Mouse (Mus musculus): ENCODE measurements around the gene Dpf3. TPM values are rescaled to one million over a fixed set of nuclear protein-coding genes. Genes with fewer than 3 reads are reported as not detected.

Dpf3 gene
- polyA plus RNA-seq, 1 experiment from 2014 or later: 1.4 TPM

DNA sequence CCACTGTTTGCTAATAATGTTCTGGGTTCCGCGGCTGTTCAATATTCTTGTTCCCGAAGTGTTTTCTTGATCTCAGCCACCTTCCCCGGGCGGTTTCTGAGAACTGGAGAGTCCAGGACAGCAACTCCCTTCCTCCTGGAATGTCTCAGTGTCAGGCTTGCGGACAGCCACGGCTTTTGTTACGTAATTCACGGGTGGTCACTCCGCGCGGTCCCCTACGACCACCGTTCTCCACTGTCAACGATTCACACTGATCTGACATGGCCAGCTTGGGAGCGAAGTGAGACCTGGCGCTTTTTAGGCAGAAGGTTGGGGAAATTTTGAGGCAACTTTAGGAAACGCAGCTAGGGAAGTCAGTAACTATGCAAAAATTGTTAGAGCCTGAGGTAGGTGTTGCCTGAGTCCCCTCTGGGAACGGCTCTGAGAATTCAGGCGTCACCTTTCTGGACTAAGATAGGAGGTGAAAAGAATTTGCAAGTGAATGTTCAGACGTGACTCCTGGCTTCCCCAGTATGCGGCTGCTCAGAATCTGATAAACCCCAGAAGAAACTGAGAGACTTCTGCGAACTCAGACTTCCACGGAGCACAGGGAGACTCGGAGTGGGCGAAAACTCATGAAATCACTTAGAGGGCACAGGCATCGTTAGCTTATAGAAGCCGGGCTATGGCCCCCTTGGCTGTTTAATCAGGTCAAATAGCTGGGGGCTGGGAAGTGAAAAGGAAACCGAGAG, 860 bp upstream of the Dpf3 start:
- H3K4me3 ChIP-seq (ENCODE audit: low read depth, low read length): peak overlapping the region; percentile 71
- no peaks in the 10 kb centered on the region for H3K9me3 ChIP-seq (ENCODE audit: low read length)
- DNase-seq (ENCODE audit: low spot score) (peak; percentile 21), ATAC-seq (peak; percentile 12; the same call in 1 of the 2 replicates)
- TF ChIP-seq CTCF (IDR thresholded peaks at IDR 0.05) (no peak), EP300 (IDR thresholded peaks at IDR 0.05) (no peak)
- peak overlapping the region; percentile 100 for H3K4me2 ChIP-seq (replicated peaks; ENCODE audit: low read depth, low read length)
- no peak overlapping the region for H3K27ac ChIP-seq (ENCODE audit: low read length)
- under 1% methylated on average over 29 of the region's 29 CpGs for whole genome bisulfite sequencing
- peaks cover 10% of the 10 kb centered on the region; the same call in 1 of the 2 replicates for H3K27me3 ChIP-seq (replicated peaks; ENCODE audit: insufficient read depth, low read length)
- H3K36me3 ChIP-seq (ENCODE audit: insufficient read depth, low read length): no peaks in the 10 kb centered on the region
- peaks cover 9% of the 10 kb centered on the region for H3K4me1 ChIP-seq (ENCODE audit: insufficient read depth, low read depth, low read length)
- H3K9ac ChIP-seq (replicated peaks; ENCODE audit: low read depth): no peak overlapping the region; the same call in 1 of the 2 replicates

DNA sequence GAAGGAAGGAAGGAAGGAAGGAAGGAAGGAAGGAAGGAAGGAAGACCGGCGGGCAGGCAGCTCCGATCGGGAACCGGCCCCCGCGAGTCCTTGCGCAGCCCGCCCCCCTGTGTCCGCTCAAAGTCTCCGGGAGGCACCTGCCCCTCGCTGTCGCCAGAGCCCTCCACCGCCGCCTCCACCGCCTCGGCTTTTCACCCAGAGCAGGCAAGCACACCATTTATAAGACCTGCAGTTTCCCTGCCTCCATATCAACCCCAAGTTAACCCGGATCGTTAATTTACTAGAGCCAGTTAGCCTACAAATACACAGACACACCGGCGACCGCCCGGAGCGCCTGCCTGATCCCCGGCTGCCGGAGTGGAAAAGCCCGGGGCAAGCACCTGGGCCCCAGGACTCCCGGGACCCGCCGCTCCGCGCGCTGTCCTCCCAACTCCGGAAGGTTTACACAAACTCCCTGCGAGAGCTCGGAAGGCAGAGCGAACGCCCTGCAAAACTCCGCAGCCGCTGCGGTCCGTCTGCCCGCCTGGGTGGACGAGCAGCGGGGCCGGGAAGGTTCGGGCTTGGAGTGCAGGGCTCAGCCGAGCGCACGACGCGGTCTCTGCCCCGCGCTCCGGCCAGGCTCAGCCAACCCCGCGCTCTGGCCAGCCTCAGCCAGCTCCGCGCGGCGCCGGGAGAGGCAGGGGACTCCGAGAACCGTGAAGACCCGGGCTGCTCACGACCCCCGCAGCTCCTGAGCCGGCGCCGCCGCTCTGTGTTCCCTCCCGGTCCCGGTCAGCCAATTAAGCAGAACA, 650 bp downstream of the Dpf3 start:
- peaks cover 9% of the 10 kb centered on the region for H3K4me1 ChIP-seq (ENCODE audit: insufficient read depth, low read depth, low read length)
- H3K4me3 ChIP-seq (ENCODE audit: low read depth, low read length): peak overlapping the region; percentile 71
- no peaks in the 10 kb centered on the region for H3K9me3 ChIP-seq (ENCODE audit: low read length)
- peak overlapping the region; percentile 100 for H3K4me2 ChIP-seq (replicated peaks; ENCODE audit: low read depth, low read length)
- peak; percentile 64 for ATAC-seq
- H3K27me3 ChIP-seq (replicated peaks; ENCODE audit: insufficient read depth, low read length): peaks cover 10% of the 10 kb centered on the region; the same call in 1 of the 2 replicates
- TF ChIP-seq EP300 (IDR thresholded peaks at IDR 0.05) (no peak), CTCF (IDR thresholded peaks at IDR 0.05) (no peak)
- DNase-seq (ENCODE audit: low spot score): peak; percentile 45
- H3K27ac ChIP-seq (ENCODE audit: low read length): peak overlapping the region; percentile 38; the same call in 1 of the 2 replicates
- H3K9ac ChIP-seq (replicated peaks; ENCODE audit: low read depth): peak overlapping the region; percentile 8
- under 1% methylated on average over 59 of the region's 73 CpGs for WGBS
- H3K36me3 ChIP-seq (ENCODE audit: insufficient read depth, low read length): no peaks in the 10 kb centered on the region

DNA sequence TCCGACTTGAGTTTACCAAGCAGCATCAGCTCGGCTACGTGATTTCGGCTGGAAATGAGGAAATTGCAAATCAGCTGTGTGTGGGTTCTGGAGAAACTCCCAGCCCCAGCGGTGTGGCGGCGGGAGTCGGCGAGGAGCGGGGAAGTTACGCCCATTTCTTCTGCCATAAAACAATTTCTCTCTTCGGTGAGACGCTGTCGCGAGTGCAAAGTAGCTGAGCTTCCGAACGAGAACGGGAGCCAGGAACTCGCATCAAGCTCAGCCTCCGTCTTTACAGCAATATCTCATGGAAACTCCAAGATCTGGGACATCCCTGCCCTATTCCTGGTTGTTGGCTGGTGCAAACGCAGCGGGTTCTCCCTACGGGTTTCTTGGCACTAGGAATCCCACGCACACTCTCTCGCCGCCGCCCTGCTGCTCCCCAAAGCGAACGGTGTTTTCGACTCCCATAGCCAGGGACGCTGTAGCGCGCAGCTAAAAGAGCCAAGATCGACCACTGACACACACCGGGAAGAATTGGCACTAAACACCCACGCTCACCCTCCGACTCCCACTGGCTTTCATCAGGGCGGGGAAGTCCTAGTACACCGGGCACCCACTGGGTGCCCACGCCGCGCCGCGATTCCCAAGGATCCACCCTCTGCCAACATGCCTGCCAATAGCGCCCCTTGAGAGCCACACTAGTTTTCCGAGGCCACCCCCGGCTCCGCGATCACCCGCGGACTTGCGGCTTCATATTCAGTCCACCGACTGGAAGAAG, 1.4 kb downstream of the Dpf3 start:
- TF ChIP-seq CTCF (IDR thresholded peaks at IDR 0.05) (no peak), EP300 (IDR thresholded peaks at IDR 0.05) (no peak)
- Histone ChIP-seq H3K4me1 (ENCODE audit: insufficient read depth, low read depth, low read length) (peaks cover 9% of the 10 kb centered on the region), H3K9me3 (ENCODE audit: low read length) (no peaks in the 10 kb centered on the region), H3K9ac (replicated peaks; ENCODE audit: low read depth) (peak overlapping the region; percentile 8; the same call in 1 of the 2 replicates), H3K36me3 (ENCODE audit: insufficient read depth, low read length) (no peaks in the 10 kb centered on the region), H3K4me2 (replicated peaks; ENCODE audit: low read depth, low read length) (peak overlapping the region; percentile 100), H3K27ac (ENCODE audit: low read length) (no peak overlapping the region), H3K4me3 (ENCODE audit: low read depth, low read length) (peak overlapping the region; percentile 71), H3K27me3 (replicated peaks; ENCODE audit: insufficient read depth, low read length) (peaks cover 10% of the 10 kb centered on the region; the same call in 1 of the 2 replicates)
- DNase-seq (ENCODE audit: low spot score) (peak; percentile 11), ATAC-seq (no peak)
- WGBS: under 1% methylated on average over 51 of the region's 53 CpGs

DNA sequence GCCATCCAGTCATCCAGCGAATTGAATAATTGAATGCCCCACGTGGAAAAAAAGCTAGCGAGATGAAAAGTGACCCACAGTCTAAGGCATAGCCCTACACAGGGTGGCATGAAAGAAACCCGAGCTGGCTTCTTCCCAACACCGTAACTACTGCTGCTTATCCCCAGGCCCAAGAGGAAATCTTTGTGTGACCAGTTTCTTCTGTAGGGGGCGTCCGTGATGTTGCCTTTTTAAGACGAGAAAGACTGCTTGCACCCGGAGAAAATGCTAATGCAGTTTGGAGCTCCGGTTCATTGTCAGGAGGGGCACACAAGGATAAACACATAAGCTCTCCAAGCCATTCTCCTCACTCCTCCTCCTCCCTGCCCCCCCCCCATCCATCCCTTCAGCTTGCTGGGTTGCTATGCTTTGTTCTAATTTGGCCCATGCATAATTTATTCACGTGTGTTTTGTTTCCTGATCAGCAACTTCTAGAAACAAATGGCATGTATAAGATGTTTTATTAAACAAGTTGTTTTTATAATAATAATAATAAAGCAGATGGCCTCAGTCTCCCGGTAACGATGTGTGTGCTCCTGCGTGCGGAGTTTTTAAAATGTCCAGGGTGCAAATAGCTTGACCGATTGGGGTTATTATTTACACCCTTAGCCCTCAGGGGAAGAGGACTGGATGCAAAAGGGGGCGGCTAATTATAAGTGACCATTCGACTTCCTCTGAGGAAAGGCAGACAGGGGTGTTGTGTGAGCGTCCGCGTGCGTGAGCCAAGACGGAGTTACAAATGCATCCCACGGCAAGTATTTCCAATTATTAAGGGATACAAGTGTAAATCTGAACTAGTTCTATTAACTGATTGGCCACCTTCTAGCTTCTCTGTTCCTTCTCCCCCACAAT, 2.4 kb downstream of the Dpf3 start:
- H3K36me3 ChIP-seq (ENCODE audit: insufficient read depth, low read length): no peaks in the 10 kb centered on the region
- ATAC-seq: no peak
- no peak overlapping the region for H3K9ac ChIP-seq (replicated peaks; ENCODE audit: low read depth)
- H3K4me1 ChIP-seq (ENCODE audit: insufficient read depth, low read depth, low read length): peaks cover 9% of the 10 kb centered on the region
- 4% methylated on average over 24 of the region's 24 CpGs for WGBS
- no peaks in the 10 kb centered on the region for H3K9me3 ChIP-seq (ENCODE audit: low read length)
- H3K27ac ChIP-seq (ENCODE audit: low read length): no peak overlapping the region
- TF ChIP-seq EP300 (IDR thresholded peaks at IDR 0.05) (no peak), CTCF (IDR thresholded peaks at IDR 0.05) (no peak)
- H3K4me3 ChIP-seq (ENCODE audit: low read depth, low read length): peak overlapping the region; percentile 71
- no peak for DNase-seq (ENCODE audit: low spot score)
- H3K27me3 ChIP-seq (replicated peaks; ENCODE audit: insufficient read depth, low read length): peaks cover 10% of the 10 kb centered on the region; the same call in 1 of the 2 replicates
- H3K4me2 ChIP-seq (replicated peaks; ENCODE audit: low read depth, low read length): peak overlapping the region; percentile 100

DNA sequence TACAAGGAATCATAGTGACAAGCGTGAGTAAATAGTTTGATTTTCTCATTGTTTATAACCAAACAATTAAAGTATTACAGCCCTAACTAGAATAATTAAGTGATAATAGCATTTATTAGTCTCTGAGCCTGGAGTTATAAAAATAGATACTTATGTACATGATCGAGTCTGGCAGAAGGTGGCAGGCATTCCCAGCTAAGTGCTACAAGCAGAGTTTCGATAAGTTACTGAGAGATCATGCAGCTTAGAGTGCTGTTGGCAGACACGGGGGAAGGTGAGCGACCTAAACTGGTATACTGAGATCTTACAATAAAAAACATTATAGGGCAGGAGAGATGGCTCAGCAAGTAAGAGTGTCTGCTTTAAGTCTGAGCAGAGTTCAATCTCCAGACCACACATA, 3.9 kb downstream of the Dpf3 start:
- H3K36me3 ChIP-seq (ENCODE audit: insufficient read depth, low read length): no peaks in the 10 kb centered on the region
- no peak overlapping the region for H3K9ac ChIP-seq (replicated peaks; ENCODE audit: low read depth)
- TF ChIP-seq CTCF (IDR thresholded peaks at IDR 0.05) (no peak), EP300 (IDR thresholded peaks at IDR 0.05) (no peak)
- H3K9me3 ChIP-seq (ENCODE audit: low read length): no peaks in the 10 kb centered on the region
- H3K4me3 ChIP-seq (ENCODE audit: low read depth, low read length): no peak overlapping the region
- no peak overlapping the region for H3K4me2 ChIP-seq (replicated peaks; ENCODE audit: low read depth, low read length)
- ATAC-seq (no peak), DNase-seq (ENCODE audit: low spot score) (no peak)
- peaks cover 10% of the 10 kb centered on the region; the same call in 1 of the 2 replicates for H3K27me3 ChIP-seq (replicated peaks; ENCODE audit: insufficient read depth, low read length)
- 26% methylated on average over 5 of the region's 5 CpGs for WGBS
- H3K4me1 ChIP-seq (ENCODE audit: insufficient read depth, low read depth, low read length): peaks cover 4% of the 10 kb centered on the region; the same call in 1 of the 2 replicates
- no peak overlapping the region for H3K27ac ChIP-seq (ENCODE audit: low read length)
